Mouse (Mus musculus) forebrain, embryonic 16.5 days (tissue): ENCODE measurements around the gene Rufy3. TPM values are rescaled to one million over a fixed set of nuclear protein-coding genes. Genes with fewer than 3 reads are reported as not detected.

Source experiments
- ATAC-seq: fragments of 200-750 bp; cut with Nextera tagmentation; 2 replicates; pipeline ENCODE4 v1.8.0; 2017; ENCODE audit warnings: mild to moderate bottlenecking, moderate library complexity
- H3K27ac ChIP-seq: fragments of 300-500 bp; sonication (generic); 2 replicates; pipeline ENCODE4 v1.5.1; 2014; ENCODE audit warnings: low read length, control low read depth
- H3K27me3 ChIP-seq: fragments of 300-500 bp; sonication (generic); replicated peaks from 2 replicates; pipeline ENCODE4 v1.6.1; 2014; ENCODE audit warnings: low read length; ENCODE audit not compliant: control insufficient read depth, insufficient read depth
- H3K36me3 ChIP-seq: fragments of 300-500 bp; sonication (generic); 2 replicates; pipeline ENCODE4 v1.6.1; 2014; ENCODE audit not compliant: control insufficient read depth, insufficient read depth
- H3K4me1 ChIP-seq: fragments of 300-500 bp; sonication (generic); replicated peaks from 2 replicates; pipeline ENCODE4 v1.6.1; 2014; ENCODE audit warnings: low read length; ENCODE audit not compliant: control insufficient read depth, insufficient read depth
- H3K4me2 ChIP-seq: fragments of 300-500 bp; sonication (generic); 2 replicates; pipeline ENCODE4 v1.6.1; 2014; ENCODE audit warnings: mild to moderate bottlenecking, low read length, control low read depth
- H3K4me3 ChIP-seq: fragments of 300-500 bp; sonication (generic); replicated peaks from 2 replicates; pipeline ENCODE4 v1.5.1; 2014; ENCODE audit warnings: mild to moderate bottlenecking, low read length, control low read depth
- H3K9ac ChIP-seq: fragments of 300-500 bp; sonication (generic); replicated peaks from 2 replicates; pipeline ENCODE4 v1.6.1; 2014; ENCODE audit warnings: low read depth, low read length, control low read depth
- H3K9me3 ChIP-seq: fragments of 300-500 bp; sonication (generic); 2 replicates; pipeline ENCODE4 v1.6.1; 2016; ENCODE audit warnings: low read length; ENCODE audit not compliant: control insufficient read depth
- WGBS: fragments of 180-500 bp; shearing (Covaris S2); extraction: QIAGEN DNeasy Blood & Tissue Kit; methylation state at CpG from one replicate; pipeline ENCODE4 v1.1.7; 2014; 5-methylcytosine and 5-hydroxymethylcytosine counted together
- polyA plus RNA-seq: library from polyadenylated mRNA; unstranded; fragments of >200 nt; fragmentation: Nextera tagmentation; extraction: Ambion mirVana; gene quantifications from 2 replicates; pipeline ENCODE4 v1.2.1, GENCODE M21; 2015

The Rufy3 gene
- polyA plus RNA-seq, 1 experiment from 2014 or later, result 258 TPM

GRCm38 (mm10) chr5:88604641-88605358, 40.0 kb downstream of the Rufy3 start:
- no peak for ATAC-seq
- no peaks in the 10 kb centered on the region for H3K27me3 ChIP-seq
- H3K9me3 ChIP-seq, result no peaks in the 10 kb centered on the region
- H3K9ac ChIP-seq, result no peak overlapping the region
- no peaks in the 10 kb centered on the region for H3K4me1 ChIP-seq
- H3K27ac ChIP-seq, result no peak overlapping the region
- H3K36me3 ChIP-seq, result 0 out of 2 replicates have a peak, but pooled peaks cover 6% of the 10 kb centered on the region
- WGBS, result 96% methylated on average over 7 of the region's 7 CpGs
- no peak overlapping the region for H3K4me3 ChIP-seq
- no peak overlapping the region for H3K4me2 ChIP-seq

GRCm38 (mm10) chr5:88614129-88614528, 49.3 kb downstream of the Rufy3 start:
- Histone ChIP-seq H3K27ac (no peak overlapping the region), H3K4me2 (no peak overlapping the region), H3K9me3 (no peaks in the 10 kb centered on the region), H3K4me3 (no peak overlapping the region), H3K9ac (no peak overlapping the region), H3K27me3 (no peaks in the 10 kb centered on the region), H3K4me1 (no peaks in the 10 kb centered on the region), H3K36me3 (peaks cover 19% of the 10 kb centered on the region)
- ATAC-seq, result no peak
- 90% methylated on average over 1 of the region's 1 CpGs for WGBS

DNA sequence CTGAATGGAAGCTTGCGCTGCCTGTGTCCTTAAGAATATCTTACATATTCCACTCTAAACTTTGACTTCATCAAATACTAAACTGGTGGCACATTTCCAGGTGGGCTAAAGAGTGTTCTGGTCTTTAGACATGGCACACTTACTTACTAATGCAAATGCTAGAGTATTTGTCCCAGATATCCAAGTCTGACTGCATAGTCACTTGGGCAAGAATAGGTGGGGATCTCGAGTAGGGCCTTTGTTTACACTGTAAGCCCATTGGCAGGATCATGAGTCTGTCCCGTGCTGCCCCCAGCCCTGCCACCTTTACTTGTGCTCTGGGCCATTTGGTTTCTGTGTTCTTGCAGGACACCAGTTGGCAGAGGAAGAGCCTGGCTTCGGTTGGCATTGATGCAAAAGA, 52.1 kb downstream of the Rufy3 start:
- Histone ChIP-seq H3K27ac (no peak overlapping the region), H3K27me3 (no peaks in the 10 kb centered on the region), H3K36me3 (peaks cover 29% of the 10 kb centered on the region), H3K4me1 (no peaks in the 10 kb centered on the region), H3K9ac (no peak overlapping the region), H3K4me2 (no peak overlapping the region), H3K9me3 (no peaks in the 10 kb centered on the region), H3K4me3 (no peak overlapping the region)
- no peak for ATAC-seq
- 89% methylated on average over 4 of the region's 4 CpGs for WGBS

- Histone ChIP-seq H3K27ac (no peak overlapping the region), H3K36me3 (peaks cover 28% of the 10 kb centered on the region), H3K4me2 (no peak overlapping the region), H3K9me3 (no peaks in the 10 kb centered on the region), H3K4me1 (no peaks in the 10 kb centered on the region), H3K9ac (no peak overlapping the region), H3K27me3 (no peaks in the 10 kb centered on the region), H3K4me3 (no peak overlapping the region)
- WGBS, result 94% methylated on average over 4 of the region's 4 CpGs
- ATAC-seq, result no peak
These were observed 62.7 kb downstream of the Rufy3 start for GRCm38 (mm10) chr5:88627545-88627944.

DNA sequence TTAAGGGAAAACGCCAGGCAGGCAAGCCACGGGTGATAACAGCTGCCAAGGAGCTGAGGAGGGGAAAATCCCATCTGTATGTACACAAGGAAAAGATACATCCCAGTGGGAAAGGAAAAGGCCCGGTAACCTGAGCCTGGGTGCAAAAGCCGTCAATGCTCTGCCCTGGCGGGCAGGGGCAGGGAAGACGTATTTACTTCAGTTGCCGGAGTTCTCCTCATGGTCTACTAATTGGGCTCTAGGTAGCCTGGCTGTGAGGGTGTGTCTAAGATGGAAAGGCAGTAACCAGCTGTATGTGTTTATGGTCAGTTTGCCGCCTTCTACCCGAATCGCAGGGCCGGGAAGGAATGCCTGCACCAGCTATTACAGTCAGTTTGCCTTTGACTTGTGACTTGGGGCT, 64.3 kb downstream of the Rufy3 start:
- Histone ChIP-seq H3K4me2 (no peak overlapping the region), H3K4me1 (no peaks in the 10 kb centered on the region), H3K4me3 (no peak overlapping the region), H3K36me3 (peaks cover 36% of the 10 kb centered on the region), H3K27ac (no peak overlapping the region), H3K9ac (no peak overlapping the region), H3K9me3 (no peaks in the 10 kb centered on the region), H3K27me3 (no peaks in the 10 kb centered on the region)
- ATAC-seq, result no peak
- WGBS, result 90% methylated on average over 11 of the region's 11 CpGs

GRCm38 (mm10) chr5:88629987-88630386, 65.1 kb downstream of the Rufy3 start:
- H3K9ac ChIP-seq, result no peak overlapping the region
- no peak overlapping the region for H3K4me3 ChIP-seq
- ATAC-seq, result 0 out of 2 replicates have a peak, but pooled peaks have one; percentile 24
- no peak overlapping the region for H3K27ac ChIP-seq
- H3K36me3 ChIP-seq, result peaks cover 36% of the 10 kb centered on the region
- no peak overlapping the region for H3K4me2 ChIP-seq
- H3K9me3 ChIP-seq, result no peaks in the 10 kb centered on the region
- WGBS, result 92% methylated on average over 8 of the region's 8 CpGs
- H3K4me1 ChIP-seq, result no peaks in the 10 kb centered on the region
- no peaks in the 10 kb centered on the region for H3K27me3 ChIP-seq

DNA sequence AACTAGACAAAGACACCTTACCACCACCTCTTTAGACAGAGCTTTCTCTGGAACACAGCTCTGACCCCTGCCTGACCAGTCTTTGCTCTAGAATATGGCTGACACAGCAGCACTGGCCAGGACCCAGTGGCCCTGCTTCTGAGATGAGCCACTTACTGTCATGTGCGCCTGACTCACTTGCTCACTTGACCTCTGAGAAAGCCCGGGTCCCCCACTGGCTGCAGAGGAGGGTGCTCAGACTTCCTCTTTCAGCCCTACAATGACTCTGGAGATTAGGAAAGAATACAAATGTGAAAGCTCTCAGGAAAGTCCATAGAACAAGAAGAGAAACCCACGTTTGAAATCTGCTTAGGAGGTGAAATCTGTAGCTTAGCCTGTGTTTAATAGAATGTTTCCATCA, 66.0 kb downstream of the Rufy3 start:
- no peak for ATAC-seq
- no peak overlapping the region for H3K27ac ChIP-seq
- WGBS, result 65% methylated on average over 3 of the region's 3 CpGs
- no peak overlapping the region for H3K4me2 ChIP-seq
- H3K9ac ChIP-seq, result no peak overlapping the region
- no peaks in the 10 kb centered on the region for H3K27me3 ChIP-seq
- no peak overlapping the region for H3K4me3 ChIP-seq
- peaks cover 43% of the 10 kb centered on the region for H3K36me3 ChIP-seq
- H3K9me3 ChIP-seq, result no peaks in the 10 kb centered on the region
- no peaks in the 10 kb centered on the region for H3K4me1 ChIP-seq

GRCm38 (mm10) chr5:88631545-88631944, 66.7 kb downstream of the Rufy3 start:
- Histone ChIP-seq H3K9me3 (no peaks in the 10 kb centered on the region), H3K27ac (no peak overlapping the region), H3K27me3 (no peaks in the 10 kb centered on the region), H3K36me3 (peaks cover 43% of the 10 kb centered on the region), H3K4me1 (no peaks in the 10 kb centered on the region), H3K4me3 (no peak overlapping the region), H3K9ac (no peak overlapping the region), H3K4me2 (no peak overlapping the region)
- no peak for ATAC-seq
- 93% methylated on average over 5 of the region's 5 CpGs for WGBS

GRCm38 (mm10) chr5:88632463-88632862, 67.6 kb downstream of the Rufy3 start:
- no peaks in the 10 kb centered on the region for H3K4me1 ChIP-seq
- WGBS, result 88% methylated on average over 9 of the region's 9 CpGs
- peaks cover 49% of the 10 kb centered on the region for H3K36me3 ChIP-seq
- H3K27me3 ChIP-seq, result no peaks in the 10 kb centered on the region
- no peak for ATAC-seq
- no peak overlapping the region for H3K27ac ChIP-seq
- no peak overlapping the region for H3K4me3 ChIP-seq
- H3K4me2 ChIP-seq, result no peak overlapping the region
- no peak overlapping the region for H3K9ac ChIP-seq
- H3K9me3 ChIP-seq, result no peaks in the 10 kb centered on the region

GRCm38 (mm10) chr5:88634076-88634475, 69.2 kb downstream of the Rufy3 start:
- Histone ChIP-seq H3K4me3 (no peak overlapping the region), H3K4me2 (no peak overlapping the region), H3K27ac (no peak overlapping the region), H3K4me1 (no peaks in the 10 kb centered on the region), H3K9ac (no peak overlapping the region), H3K9me3 (no peaks in the 10 kb centered on the region), H3K36me3 (peaks cover 44% of the 10 kb centered on the region), H3K27me3 (no peaks in the 10 kb centered on the region)
- WGBS, result 81% methylated on average over 5 of the region's 5 CpGs
- no peak for ATAC-seq
